Mouse (Mus musculus): ENCODE results near the gene Ddx23.

DNA sequence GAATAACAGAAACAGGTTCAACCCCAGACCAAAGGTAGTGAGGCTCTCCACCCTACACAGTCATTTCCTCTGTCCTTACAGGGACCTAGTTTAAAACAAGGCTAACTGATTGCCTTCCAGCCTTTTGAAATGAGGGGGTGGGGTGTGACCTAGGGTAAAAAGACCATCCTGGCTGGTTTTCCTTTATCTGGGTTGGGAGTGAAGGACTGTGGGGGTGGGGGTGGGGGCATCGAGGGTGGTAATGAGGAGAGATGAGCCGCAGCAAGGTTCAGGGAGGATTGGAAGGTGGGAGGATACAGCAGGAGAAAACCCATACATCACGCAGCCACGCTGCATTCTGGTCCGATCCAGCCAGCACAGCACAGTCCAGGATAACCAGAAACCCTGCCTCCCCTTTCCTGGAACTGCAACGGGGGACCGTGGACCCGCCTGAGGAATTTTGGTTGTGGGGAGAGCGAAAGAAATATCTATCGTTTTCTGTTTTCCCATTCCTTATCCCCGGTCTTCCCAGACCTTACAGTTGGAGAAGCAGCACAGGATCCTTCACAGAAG lies 12.4 kb upstream of the Ddx23 start:
- no peak for TF ChIP-seq EP300 (optimal IDR thresholded peaks at IDR 0.05)
- TF ChIP-seq CTCF (IDR thresholded peaks at IDR 0.05; ENCODE audit: low read depth): no peak
